Mouse (Mus musculus) forebrain, postnatal 0 days (tissue): ENCODE results near the gene Cfap73. TPM values are rescaled to one million over a fixed set of nuclear protein-coding genes. Genes with fewer than 3 reads are reported as not detected.

Experiments used
- ATAC-seq: fragments of 200-750 bp; cut with Nextera tagmentation; 2 replicates; pipeline ENCODE4 v1.8.0; 2017; ENCODE audit warnings: mild to moderate bottlenecking, moderate library complexity
- DNase-seq: peaks from one replicate; pipeline ENCODE4 v3.0.0-alpha.2; 2015
- H3K27ac ChIP-seq: fragments of 300-500 bp; sonication (generic); 2 replicates; pipeline ENCODE4 v1.5.1; 2014; ENCODE audit warnings: low read depth, mild to moderate bottlenecking, antibody characterized with exemption, low read length, moderate library complexity, mixed read lengths
- H3K27me3 ChIP-seq: fragments of 300-500 bp; sonication (generic); 2 replicates; pipeline ENCODE4 v1.6.1; 2014; ENCODE audit warnings: mild to moderate bottlenecking, low read length, mixed read lengths; ENCODE audit not compliant: insufficient read depth
- H3K36me3 ChIP-seq: fragments of 300-500 bp; sonication (generic); 2 replicates; pipeline ENCODE4 v1.6.1; 2014; ENCODE audit warnings: mild to moderate bottlenecking, moderate library complexity; ENCODE audit not compliant: insufficient read depth
- H3K4me1 ChIP-seq: fragments of 300-500 bp; sonication (generic); 2 replicates; pipeline ENCODE4 v1.6.1; 2014; ENCODE audit warnings: antibody characterized with exemption; ENCODE audit not compliant: insufficient read depth
- H3K4me2 ChIP-seq: fragments of 300-500 bp; sonication (generic); 2 replicates; pipeline ENCODE4 v1.6.1; 2014; ENCODE audit warnings: low read depth, mild to moderate bottlenecking, moderate library complexity
- H3K4me3 ChIP-seq: fragments of 300-500 bp; sonication (generic); 2 replicates; pipeline ENCODE4 v1.5.1; 2014; ENCODE audit warnings: low read depth, low read length, mixed read lengths
- H3K9ac ChIP-seq: fragments of 300-500 bp; sonication (generic); 2 replicates; pipeline ENCODE4 v1.6.1; 2014; ENCODE audit warnings: mild to moderate bottlenecking
- H3K9me3 ChIP-seq: fragments of 300-500 bp; sonication (generic); 2 replicates; pipeline ENCODE4 v1.6.1; 2016; ENCODE audit warnings: low read length
- CTCF ChIP-seq: sonication (generic); IDR thresholded peaks from 2 replicates; pipeline ENCODE4 v1.5.1; 2016; ENCODE audit warnings: antibody characterized with exemption, control low read depth, low read depth
- WGBS: fragments of 180-500 bp; shearing (Covaris S2); extraction: QIAGEN DNeasy Blood & Tissue Kit; methylation state at CpG from one replicate; pipeline ENCODE4 v1.1.7; 2014; 5-methylcytosine and 5-hydroxymethylcytosine counted together
- polyA plus RNA-seq: library from polyadenylated mRNA; unstranded; fragments of >200 nt; fragmentation: Nextera tagmentation; extraction: Ambion mirVana; gene quantifications from 2 replicates; pipeline ENCODE4 v1.2.1, GENCODE M21; 2015
- total RNA-seq: library from RNA; depleted of rRNA; stranded (reverse); fragments of >200 nt; gene quantifications from 2 replicates; pipeline ENCODE4 v1.2.3, GENCODE M21; 2014

Cfap73 gene
- total and polyA plus RNA-seq, 2 experiments from 2014 or later = 1.2 to 1.9 TPM

DNA sequence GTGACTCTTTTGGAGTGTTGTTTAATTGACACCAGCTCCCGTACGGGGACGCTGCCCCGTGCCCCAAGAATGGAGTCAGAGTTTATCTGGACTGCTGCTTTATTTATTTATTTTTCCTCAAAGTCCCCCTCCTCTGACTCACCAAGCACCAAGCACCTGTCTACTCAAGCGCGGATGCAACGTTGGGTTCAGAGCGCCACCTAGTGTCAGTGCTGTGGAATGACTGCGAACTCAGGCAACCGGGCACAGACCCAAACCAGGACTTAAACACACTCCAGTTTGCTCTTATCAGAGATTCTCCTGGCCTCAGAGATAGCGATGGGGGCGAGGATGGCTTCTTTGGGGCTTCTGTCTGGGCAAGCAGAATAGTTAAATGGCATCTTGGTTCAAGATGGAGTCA is 39.6 kb upstream of the Cfap73 start:
- no peak overlapping the region for H3K4me2 ChIP-seq
- DNase-seq (peak; percentile 92), ATAC-seq (peak; percentile 60; the same call in 1 of the 2 replicates)
- no peak overlapping the region for H3K9ac ChIP-seq
- H3K4me3 ChIP-seq = no peak overlapping the region
- no peaks in the 10 kb centered on the region for H3K27me3 ChIP-seq
- H3K4me1 ChIP-seq = no peaks in the 10 kb centered on the region
- no peaks in the 10 kb centered on the region for H3K9me3 ChIP-seq
- WGBS = 12% methylated on average over 12 of the region's 12 CpGs
- H3K27ac ChIP-seq = no peak overlapping the region
- no peaks in the 10 kb centered on the region for H3K36me3 ChIP-seq
- peak; percentile 94 for TF ChIP-seq CTCF

DNA sequence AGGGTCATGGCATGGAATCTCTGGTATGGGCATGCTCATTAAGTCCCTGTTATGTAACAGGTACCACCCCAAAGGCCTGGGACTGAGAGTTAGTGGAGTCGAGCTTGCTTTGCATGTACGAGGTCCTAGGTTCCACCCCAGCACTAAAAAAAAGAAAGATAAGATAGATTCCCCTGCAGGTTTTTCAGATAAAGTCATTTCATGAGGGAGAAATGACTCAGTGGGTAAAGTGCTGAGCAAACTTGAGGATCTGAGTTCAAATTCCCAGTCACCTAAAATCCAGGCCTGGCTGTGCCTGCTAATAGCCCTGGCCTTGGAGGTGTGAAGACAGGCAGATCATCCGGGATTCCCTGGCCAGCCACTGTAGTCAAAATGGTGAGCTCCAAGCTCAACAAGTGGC is 37.8 kb upstream of the Cfap73 start:
- DNase-seq (no peak), ATAC-seq (no peak)
- no peaks in the 10 kb centered on the region for H3K36me3 ChIP-seq
- no peaks in the 10 kb centered on the region for H3K4me1 ChIP-seq
- TF ChIP-seq CTCF = no peak
- no peak overlapping the region for H3K9ac ChIP-seq
- H3K27ac ChIP-seq = no peak overlapping the region
- no peaks in the 10 kb centered on the region for H3K9me3 ChIP-seq
- no peaks in the 10 kb centered on the region for H3K27me3 ChIP-seq
- no peak overlapping the region for H3K4me2 ChIP-seq
- 86% methylated on average over 3 of the region's 3 CpGs for WGBS
- no peak overlapping the region for H3K4me3 ChIP-seq

DNA sequence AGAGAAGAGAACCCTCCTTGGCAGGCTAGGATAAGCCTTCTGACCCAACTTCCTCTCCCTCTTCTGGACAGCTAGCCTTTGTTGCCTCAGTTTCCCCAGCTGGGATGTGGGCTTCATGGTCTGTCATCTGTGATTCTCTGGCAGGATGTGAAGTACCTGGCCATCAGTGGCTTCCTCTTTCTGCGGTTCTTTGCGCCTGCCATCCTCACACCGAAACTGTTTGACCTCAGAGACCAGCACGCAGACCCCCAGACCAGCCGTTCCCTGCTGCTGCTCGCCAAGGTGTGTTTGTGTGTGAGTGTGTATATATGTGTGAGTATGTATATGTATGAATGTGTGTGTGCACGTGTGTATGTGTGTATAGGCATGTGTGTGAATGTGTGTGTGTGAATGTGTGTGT is 36.1 kb upstream of the Cfap73 start:
- TF ChIP-seq CTCF = no peak
- Histone ChIP-seq H3K27ac (no peak overlapping the region), H3K4me2 (no peak overlapping the region), H3K4me1 (no peaks in the 10 kb centered on the region), H3K36me3 (no peaks in the 10 kb centered on the region), H3K9me3 (no peaks in the 10 kb centered on the region), H3K27me3 (no peaks in the 10 kb centered on the region), H3K9ac (no peak overlapping the region), H3K4me3 (no peak overlapping the region)
- WGBS = 90% methylated on average over 7 of the region's 7 CpGs
- ATAC-seq = no peak
- no peak for DNase-seq

DNA sequence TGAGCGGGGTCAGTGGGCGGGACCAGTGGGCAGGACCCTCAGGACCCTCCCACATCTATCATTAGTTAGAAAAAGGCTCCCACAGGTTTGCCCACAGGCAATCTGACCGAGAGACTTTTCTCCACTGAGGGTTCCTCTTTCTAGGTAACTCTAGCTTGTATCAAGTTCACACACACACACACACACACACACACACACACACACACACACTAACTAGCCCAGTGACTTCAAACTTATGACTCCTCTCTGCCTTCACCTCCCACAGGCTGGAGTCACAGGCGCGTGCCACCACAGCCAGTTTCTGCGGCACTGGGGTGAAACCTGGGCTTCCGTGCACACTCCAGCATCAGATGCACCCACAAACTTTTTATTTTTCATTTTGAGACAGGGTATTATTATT is 34.7 kb upstream of the Cfap73 start:
- WGBS = 75% methylated on average over 7 of the region's 7 CpGs
- ATAC-seq = no peak
- no peak overlapping the region for H3K9ac ChIP-seq

DNA sequence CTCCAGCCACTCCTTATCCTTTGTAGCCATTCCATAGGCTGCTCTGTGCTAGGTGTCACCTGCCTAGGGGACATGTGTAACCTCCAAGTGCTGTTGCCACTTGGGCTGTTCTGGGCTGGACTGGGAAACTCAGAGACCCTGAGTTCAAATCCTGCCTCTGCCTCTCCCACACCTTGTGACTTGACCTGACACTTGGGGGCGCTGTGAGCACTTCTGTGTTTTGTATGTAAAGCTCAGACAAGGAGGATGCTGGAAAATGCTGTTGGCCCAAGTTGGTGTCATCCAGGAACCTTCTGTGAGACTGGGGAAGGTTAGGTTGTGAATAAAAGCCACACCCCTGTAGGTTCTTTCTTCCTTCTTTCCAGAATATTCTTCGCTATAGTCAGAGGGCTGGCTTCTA is 30.9 kb upstream of the Cfap73 start:
- Histone ChIP-seq H3K9ac (no peak overlapping the region), H3K4me3 (no peak overlapping the region), H3K27me3 (no peaks in the 10 kb centered on the region), H3K4me1 (no peaks in the 10 kb centered on the region), H3K4me2 (no peak overlapping the region), H3K9me3 (no peaks in the 10 kb centered on the region), H3K36me3 (no peaks in the 10 kb centered on the region), H3K27ac (no peak overlapping the region)
- ATAC-seq (no peak), DNase-seq (no peak)
- peak; percentile 23; the same call in 1 of the 2 replicates for TF ChIP-seq CTCF
- WGBS = 66% methylated on average over 2 of the region's 2 CpGs

More for the DNA sequence above, 34.7 kb upstream of the Cfap73 start:
- Histone ChIP-seq H3K4me1 (no peaks in the 10 kb centered on the region), H3K27me3 (no peaks in the 10 kb centered on the region), H3K4me2 (no peak overlapping the region), H3K4me3 (no peak overlapping the region), H3K9me3 (no peaks in the 10 kb centered on the region), H3K36me3 (no peaks in the 10 kb centered on the region), H3K27ac (no peak overlapping the region)
- no peak for DNase-seq
- no peak for TF ChIP-seq CTCF

DNA sequence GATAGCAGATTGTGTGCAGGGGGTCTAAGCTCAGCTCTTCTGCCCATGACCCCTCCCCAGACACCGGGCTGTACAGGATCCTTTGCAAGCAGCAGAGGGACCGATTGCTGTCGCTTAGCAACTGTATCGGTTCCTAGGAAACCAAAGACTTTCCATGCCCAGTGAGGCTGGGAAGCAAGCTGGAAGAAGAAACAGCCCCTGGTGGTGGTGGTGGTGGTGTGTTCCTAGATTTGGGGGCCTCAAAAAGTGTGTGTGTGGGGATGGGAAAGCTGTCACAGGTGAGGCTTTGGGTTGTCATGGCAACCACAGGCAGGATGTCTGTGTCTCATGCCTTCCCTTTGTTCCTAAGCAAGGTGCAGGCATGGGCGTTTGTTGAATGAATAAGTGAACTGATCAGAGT is 26.8 kb upstream of the Cfap73 start:
- 0 out of 2 replicates have a peak overlapping the region, but pooled peaks have one; percentile 6 for H3K9ac ChIP-seq
- peak; percentile 71 for TF ChIP-seq CTCF
- 22% methylated on average over 5 of the region's 5 CpGs for WGBS
- no peaks in the 10 kb centered on the region for H3K4me1 ChIP-seq
- peak; percentile 90 for ATAC-seq
- no peaks in the 10 kb centered on the region for H3K36me3 ChIP-seq
- H3K9me3 ChIP-seq = no peaks in the 10 kb centered on the region
- no peaks in the 10 kb centered on the region for H3K27me3 ChIP-seq
- H3K4me3 ChIP-seq = no peak overlapping the region
- peak; percentile 90 for DNase-seq
- H3K4me2 ChIP-seq = no peak overlapping the region
- peak overlapping the region; percentile 93 for H3K27ac ChIP-seq

DNA sequence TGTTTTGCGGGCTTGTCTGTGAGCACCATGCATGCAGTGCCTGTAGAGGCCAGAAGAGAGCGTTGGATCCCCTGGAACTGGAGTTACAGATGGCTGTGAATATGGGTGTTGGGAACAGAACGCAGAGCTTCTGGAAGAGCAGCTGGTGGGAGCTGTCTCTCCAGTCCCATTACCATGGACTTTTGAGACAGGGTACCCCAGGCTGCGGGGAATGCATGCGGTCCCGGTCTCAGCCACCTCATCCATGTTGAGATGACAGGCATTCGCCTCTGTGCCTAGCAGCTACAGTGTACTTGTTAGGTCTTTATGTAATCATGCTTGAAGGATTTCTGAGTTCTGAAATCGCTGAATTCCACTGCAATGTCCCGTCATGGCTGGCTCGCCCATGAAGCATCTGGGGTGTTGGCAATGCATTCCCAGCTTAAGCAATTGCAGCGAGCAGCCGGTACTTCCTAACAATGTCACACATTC is 22.3 kb upstream of the Cfap73 start:
- no peaks in the 10 kb centered on the region for H3K36me3 ChIP-seq
- no peaks in the 10 kb centered on the region for H3K27me3 ChIP-seq
- TF ChIP-seq CTCF = peak; percentile 64
- peak; percentile 88 for DNase-seq
- H3K4me3 ChIP-seq = no peak overlapping the region
- no peak overlapping the region for H3K4me2 ChIP-seq
- no peak overlapping the region for H3K9ac ChIP-seq
- peak; percentile 63 for ATAC-seq
- H3K4me1 ChIP-seq = no peaks in the 10 kb centered on the region
- H3K9me3 ChIP-seq = no peaks in the 10 kb centered on the region
- peak overlapping the region; percentile 66; the same call in 1 of the 2 replicates for H3K27ac ChIP-seq
- WGBS = 54% methylated on average over 12 of the region's 12 CpGs

DNA sequence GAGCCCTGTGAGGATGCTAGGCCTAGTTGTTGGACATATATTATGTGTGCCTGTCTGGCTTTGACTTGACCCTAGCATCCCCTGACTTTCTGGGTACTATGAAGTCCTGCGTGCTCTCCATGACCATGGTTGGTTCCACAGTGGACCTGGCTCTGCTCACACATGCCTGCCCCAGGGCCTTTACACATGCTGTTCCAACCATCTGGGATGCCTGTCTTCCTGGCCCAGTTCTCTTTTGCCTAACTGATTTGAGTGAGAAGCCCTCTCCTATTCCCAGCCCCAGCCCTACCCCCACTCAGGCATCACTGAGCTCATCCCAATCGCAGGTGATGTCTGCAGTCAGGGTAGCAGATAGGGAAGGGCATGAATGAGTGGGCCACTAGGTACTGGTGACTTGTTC is 19.8 kb upstream of the Cfap73 start:
- TF ChIP-seq CTCF = no peak

More for the DNA sequence above, 19.8 kb upstream of the Cfap73 start:
- Histone ChIP-seq H3K9ac (no peak overlapping the region), H3K4me3 (no peak overlapping the region), H3K27me3 (peaks cover 14% of the 10 kb centered on the region), H3K36me3 (no peaks in the 10 kb centered on the region), H3K4me2 (no peak overlapping the region), H3K4me1 (peaks cover 5% of the 10 kb centered on the region; the same call in 1 of the 2 replicates), H3K27ac (peak overlapping the region; percentile 35; the same call in 1 of the 2 replicates), H3K9me3 (no peaks in the 10 kb centered on the region)
- ATAC-seq = no peak
- DNase-seq = no peak
- WGBS = 70% methylated on average over 2 of the region's 2 CpGs
